In the genomic region with DNA sequence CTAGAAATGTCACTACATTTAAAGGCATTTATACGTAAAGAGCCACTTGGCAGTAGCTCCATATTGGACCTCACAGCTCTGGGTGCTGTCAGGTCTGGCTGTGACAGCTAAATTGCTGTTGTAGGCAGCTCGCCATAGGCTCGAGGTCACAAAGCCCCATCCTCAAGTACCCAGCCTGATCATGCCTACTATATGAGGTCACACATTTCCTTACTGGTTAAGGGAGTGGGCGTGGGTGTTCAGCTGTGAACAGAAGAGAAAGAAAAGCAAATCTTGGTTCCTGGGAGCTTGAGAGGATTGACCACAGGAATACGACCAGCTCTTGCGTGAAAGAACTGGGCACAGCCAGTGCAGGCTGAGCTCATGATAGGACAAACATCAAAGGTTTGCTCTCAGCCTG, we compare ENCODE assay signal across 27 mouse cellular contexts. TPM values are rescaled to one million over a fixed set of nuclear protein-coding genes. Genes with fewer than 3 reads are reported as not detected.
DNase-seq lines count a peak whose midpoint lies in the region; ATAC-seq and TF ChIP-seq lines count a peak whose summit lies in the region.
"Had no signal": no experiment of that assay in that cellular context is flagged by ENCODE, and none has a peak within 500 bp of the region (broad histone marks: within the 10 kb centered on the region; RNA-seq: fewer than 3 reads in every experiment).

No protein-coding gene starts in this region.

- H3K4me2 ChIP-seq in heart, embryonic 14.5 days (ENCODE audit: low read length) = no peak overlapping the region
- H3K4me2 ChIP-seq in kidney, embryonic 15.5 days = no peak overlapping the region
- H3K4me2 ChIP-seq in myocyte (ENCODE audit: low read depth) = peak overlapping the region; percentile 8
- H3K4me2 ChIP-seq: embryonic facial prominence, embryonic 13.5 days; hindbrain, embryonic 14.5 days; liver, embryonic 15.5 days; midbrain, embryonic 13.5 days; neural tube, embryonic 12.5 days had no signal

- DNase-seq in heart, postnatal 36 days = no peak
- DNase-seq in kidney, adult 2 months = no peak
- DNase-seq in testis, postnatal 10 days (ENCODE audit: low spot score) = no peak
- no peak for DNase-seq in frontal cortex, postnatal 14 days (ENCODE audit: low spot score in 2 of 2)
- DNase-seq: adrenal gland, postnatal 25 days; cerebellum, adult 8-10 months; cerebellum, postnatal 36 days; embryo, embryonic 11 days; gastrocnemius, postnatal 10 days; kidney, adult 18-20 months; liver; right cerebral cortex, postnatal 14 days; thymus, postnatal 14 days had no signal

- intact Hi-C loops in heart, postnatal 36 days (cut with DNase I) = loop anchor here (5.0 kb wide), 1 partner anchor 48 kb away; a partner anchor contains a TSS

- no peak overlapping the region for H3ac ChIP-seq in myocyte (ENCODE audit: control insufficient read depth, insufficient read length)

- TF ChIP-seq POLR2A in kidney, adult 2 months (IDR thresholded peaks at IDR 0.05; ENCODE audit: low read depth, low read length) = no peak
- TF ChIP-seq POLR2A in testis, adult 2 months (IDR thresholded peaks at IDR 0.05; ENCODE audit: control insufficient read depth, low read depth, low read length) = no peak
- no peak for TF ChIP-seq POLR2A in myocyte (IDR thresholded peaks at IDR 0.05; ENCODE audit: insufficient read length, low read depth)

- peak overlapping the region; percentile 64 to 79 for H3K27ac ChIP-seq in heart, embryonic 14.5 days (replicated peaks in 1 of 2; ENCODE audit: control insufficient read depth in 1 of 2, insufficient read depth in 1 of 2, low read depth in 2 of 2, low read length in 2 of 2)
- no peak overlapping the region for H3K27ac ChIP-seq in kidney, embryonic 15.5 days
- H3K27ac ChIP-seq in kidney, adult 2 months (ENCODE audit: insufficient read depth, low read depth, low read length) = no peak overlapping the region
- H3K27ac ChIP-seq in testis, adult 2 months (ENCODE audit: control insufficient read depth, insufficient read depth, low read depth, low read length) = no peak overlapping the region
- H3K27ac ChIP-seq: embryonic facial prominence, embryonic 13.5 days; hindbrain, embryonic 14.5 days; limb, embryonic 10.5 days; liver, embryonic 15.5 days; midbrain, embryonic 13.5 days; neural tube, embryonic 12.5 days had no signal

- TF ChIP-seq CTCF in kidney, adult 2 months (conservative IDR thresholded peaks at IDR 0.05; ENCODE audit: insufficient read depth, insufficient read length, low read depth, low read length) = no peak
- TF ChIP-seq CTCF in testis, adult 2 months (IDR thresholded peaks at IDR 0.05; ENCODE audit: control insufficient read depth, insufficient read depth, insufficient replicate concordance, low read depth, low read length) = no peak

- no peaks in the 10 kb centered on the region for H3K27me3 ChIP-seq in heart, embryonic 14.5 days (ENCODE audit: control insufficient read depth, insufficient read depth, low read length)
- H3K27me3 ChIP-seq in kidney, embryonic 15.5 days = no peaks in the 10 kb centered on the region
- H3K27me3 ChIP-seq in kidney, adult 2 months (replicated peaks; ENCODE audit: control insufficient read depth, insufficient read depth, low read length) = no peaks in the 10 kb centered on the region
- H3K27me3 ChIP-seq in testis, adult 2 months (ENCODE audit: control insufficient read depth, insufficient read depth, low read length) = no peaks in the 10 kb centered on the region
- H3K27me3 ChIP-seq in myocyte (ENCODE audit: control insufficient read depth, insufficient read depth, insufficient read length) = no peaks in the 10 kb centered on the region
- H3K27me3 ChIP-seq: embryonic facial prominence, embryonic 13.5 days; liver, embryonic 15.5 days; midbrain, embryonic 13.5 days; neural tube, embryonic 12.5 days had no signal

- 0 out of 2 replicates have a peak, but pooled peaks have one; percentile 43 for ATAC-seq in heart, embryonic 14.5 days (ENCODE audit: insufficient number of reproducible peaks, insufficient read depth, low FRiP score, low read depth)
- 0 out of 2 replicates have a peak, but pooled peaks have one; percentile 23 for ATAC-seq in kidney, embryonic 15.5 days (replicated peaks; ENCODE audit: low FRiP score)
- ATAC-seq: forebrain, embryonic 14.5 days; inflammation-experienced regulatory T-cells, adult 6 months; midbrain, embryonic 13.5 days had no signal

- H3K36me3 ChIP-seq in heart, embryonic 14.5 days (ENCODE audit: control insufficient read depth, insufficient read depth, low read length) = 0 out of 2 replicates have a peak, but pooled peaks cover 6% of the 10 kb centered on the region
- H3K36me3 ChIP-seq in kidney, embryonic 15.5 days = peaks cover 10% of the 10 kb centered on the region; the same call in 1 of the 2 replicates
- H3K36me3 ChIP-seq in kidney, adult 2 months (ENCODE audit: control insufficient read depth, insufficient read depth, low read length) = no peaks in the 10 kb centered on the region
- H3K36me3 ChIP-seq in testis, adult 2 months (ENCODE audit: control insufficient read depth, insufficient read depth, low read length) = no peaks in the 10 kb centered on the region
- no peaks in the 10 kb centered on the region for H3K36me3 ChIP-seq in myocyte (ENCODE audit: control insufficient read depth, insufficient read depth)
- H3K36me3 ChIP-seq: liver, embryonic 15.5 days had no signal

- H3K9ac ChIP-seq in heart, embryonic 14.5 days (ENCODE audit: low read length) = no peak overlapping the region
- no peak overlapping the region for H3K9ac ChIP-seq in kidney, embryonic 15.5 days
- H3K9ac ChIP-seq: hindbrain, embryonic 14.5 days; liver, embryonic 15.5 days; midbrain, embryonic 13.5 days; neural tube, embryonic 12.5 days had no signal

- no peaks in the 10 kb centered on the region for H3K79me2 ChIP-seq in myocyte (ENCODE audit: control insufficient read depth, insufficient read depth)

- WGBS in heart, embryonic 14.5 days = 33% methylated on average over 6 of the region's 6 CpGs
- WGBS in kidney, embryonic 15.5 days = 72% methylated on average over 6 of the region's 6 CpGs
- WGBS in kidney, adult 2 months = 69% methylated on average over 6 of the region's 6 CpGs

- H3K4me3 ChIP-seq in heart, embryonic 14.5 days (ENCODE audit: control insufficient read depth in 1 of 2, insufficient read depth in 1 of 2, low read depth in 1 of 2, low read length in 2 of 2) = no peak overlapping the region
- no peak overlapping the region for H3K4me3 ChIP-seq in kidney, embryonic 15.5 days (replicated peaks)
- no peak overlapping the region for H3K4me3 ChIP-seq in kidney, adult 2 months (ENCODE audit: insufficient read depth, low read depth, low read length)
- H3K4me3 ChIP-seq in testis, adult 2 months (ENCODE audit: control insufficient read depth, low read depth, low read length) = peak overlapping the region; percentile 36
- H3K4me3 ChIP-seq in myocyte = no peak overlapping the region
- H3K4me3 ChIP-seq: embryonic facial prominence, embryonic 13.5 days; limb, embryonic 10.5 days; liver, embryonic 15.5 days; megakaryocyte, embryonic 14.5 days; midbrain, embryonic 13.5 days; neural tube, embryonic 12.5 days had no signal

- H3K9me3 ChIP-seq in heart, embryonic 14.5 days (ENCODE audit: control insufficient read depth, low read length) = no peaks in the 10 kb centered on the region
- H3K9me3 ChIP-seq in kidney, embryonic 15.5 days (replicated peaks) = no peaks in the 10 kb centered on the region
- H3K9me3 ChIP-seq: embryonic facial prominence, embryonic 13.5 days; limb, embryonic 10.5 days; liver, embryonic 15.5 days; megakaryocyte, embryonic 14.5 days; midbrain, embryonic 13.5 days; neural tube, embryonic 12.5 days had no signal

- peaks cover 31 to 42% of the 10 kb centered on the region in 2 experiments for H3K4me1 ChIP-seq in heart, embryonic 14.5 days (ENCODE audit: control insufficient read depth in 2 of 2, insufficient read depth in 2 of 2, low read length in 2 of 2)
- peaks cover 41% of the 10 kb centered on the region for H3K4me1 ChIP-seq in kidney, embryonic 15.5 days
- H3K4me1 ChIP-seq in kidney, adult 2 months (ENCODE audit: control insufficient read depth, insufficient read depth, low read length) = peaks cover 32% of the 10 kb centered on the region
- H3K4me1 ChIP-seq in testis, adult 2 months (ENCODE audit: control insufficient read depth, insufficient read depth, low read length) = no peaks in the 10 kb centered on the region
- H3K4me1 ChIP-seq: liver, embryonic 15.5 days had no signal

TF ChIP-seq in myocyte, 11 proteins besides CTCF, POLR2A, EP300 and RAD21:
- no peak for TF ChIP-seq POLR2AphosphoS2 (IDR thresholded peaks at IDR 0.05; ENCODE audit: insufficient read length, low read depth)
- no peak for TF ChIP-seq MYOD1 (IDR thresholded peaks at IDR 0.05; ENCODE audit: control insufficient read depth in 1 of 3, insufficient read length in 2 of 3, low read depth in 2 of 3)
- TF ChIP-seq SRF (IDR thresholded peaks at IDR 0.05; ENCODE audit: control insufficient read depth, insufficient read length, low read depth) = no peak
TF ChIP-seq in myocyte: peak in this region for 0.

RNA-seq across cellular contexts. Expression of a gene that starts 46.0 kb away (rescaled TPM):
- 9.8 and 12.8 TPM in 2 replicates for polyA plus RNA-seq in heart, embryonic 14.5 days (2014; fragmentation: Nextera tagmentation; extraction: Ambion mirVana)
- 1 to 10 TPM; 7.9 to 9.2 TPM for total RNA-seq in heart, postnatal 36 days (2021)
- 14.5 and 18.6 TPM in 2 replicates for polyA plus RNA-seq in kidney, embryonic 15.5 days (2015; fragmentation: Nextera tagmentation; extraction: Ambion mirVana)
- 31.0 and 37.3 TPM in 2 replicates for polyA plus RNA-seq in kidney, adult 2 months (2012; rRNA removed)
- 3.4 and 5.8 TPM in 2 replicates for polyA plus RNA-seq in testis, adult 2 months (2012; rRNA removed)
- 16.5 TPM for polyA plus RNA-seq in myocyte (2012; fragmentation: generic; extraction: Trizol)
- total RNA-seq: granulocyte monocyte progenitor cell, adult 5-6 weeks had no signal

Comparison
In these comparisons a context has a peak if more than half of its experiments do, and no peak if none do; other contexts are left out.
1. H3K27ac ChIP-seq: peak in heart, embryonic 14.5 days (2 of 2); none in kidney, embryonic 15.5 days (single experiment), kidney, adult 2 months (single experiment) and testis, adult 2 months (single experiment).